Comparison of ENCODE assay signal across 8 mouse cellular contexts in genomic region chr19:54045412-54045811, GRCm38 (mm10). TPM values are rescaled to one million over a fixed set of nuclear protein-coding genes. Genes with fewer than 3 reads are reported as not detected.
A peak's percentile ranks its signal among the peaks of the same experiment; 100 is the strongest.
DNase-seq lines count a peak whose midpoint lies in the region; ATAC-seq and TF ChIP-seq lines count a peak whose summit lies in the region.

No protein-coding gene starts in this region.

- peak overlapping the region; percentile 93 for H3K4me2 ChIP-seq in heart, embryonic 16.5 days (ENCODE audit: low read depth, low read length)
- peak overlapping the region; percentile 59 for H3K4me2 ChIP-seq in liver, embryonic 16.5 days (ENCODE audit: low read depth, low read length)

- H3K4me3 ChIP-seq in thymus, adult 2 months (ENCODE audit: control insufficient read depth, insufficient read depth, low read length): no peak overlapping the region
- H3K4me3 ChIP-seq in heart, embryonic 16.5 days (ENCODE audit: low read length): peak overlapping the region; percentile 59
- peak overlapping the region; percentile 52 for H3K4me3 ChIP-seq in liver, embryonic 16.5 days (ENCODE audit: low read depth, low read length)

- H3K4me1 ChIP-seq in thymus, adult 2 months (replicated peaks; ENCODE audit: control insufficient read depth, insufficient read depth, low read length): peaks cover 25% of the 10 kb centered on the region
- peaks cover 28% of the 10 kb centered on the region for H3K4me1 ChIP-seq in heart, embryonic 16.5 days (ENCODE audit: control insufficient read depth, insufficient read depth, low read length)
- H3K4me1 ChIP-seq in liver, embryonic 16.5 days (ENCODE audit: control insufficient read depth, low read depth, low read length): peaks cover 8% of the 10 kb centered on the region

- no peak for ATAC-seq in heart, embryonic 16.5 days (replicated peaks; ENCODE audit: extremely low read depth, insufficient read depth, low FRiP score)
- no peak for ATAC-seq in liver, embryonic 16.5 days (ENCODE audit: low read depth)
- no peak for ATAC-seq in monocyte, adult 5-6 weeks (replicated peaks; ENCODE audit: insufficient number of reproducible peaks, low FRiP score, low TSS enrichment, poor library complexity, severe bottlenecking)

- no peaks in the 10 kb centered on the region for H3K36me3 ChIP-seq in thymus, adult 2 months (ENCODE audit: control insufficient read depth, insufficient read depth, low read length)
- no peaks in the 10 kb centered on the region for H3K36me3 ChIP-seq in heart, embryonic 16.5 days (ENCODE audit: control insufficient read depth, insufficient read depth)
- no peaks in the 10 kb centered on the region for H3K36me3 ChIP-seq in liver, embryonic 16.5 days (ENCODE audit: control insufficient read depth, insufficient read depth)

- 3% methylated on average over 28 of the region's 29 CpGs for WGBS in thymus, adult 2 months
- 1% methylated on average over 29 of the region's 29 CpGs for WGBS in heart, embryonic 16.5 days
- WGBS in liver, embryonic 16.5 days (ENCODE audit: insufficient replicate concordance): under 1% methylated on average over 29 of the region's 29 CpGs

- peaks cover 31% of the 10 kb centered on the region; the same call in 1 of the 2 replicates for H3K27me3 ChIP-seq in thymus, adult 2 months (ENCODE audit: control insufficient read depth, insufficient read depth, low read length)
- peaks cover 51% of the 10 kb centered on the region for H3K27me3 ChIP-seq in heart, embryonic 16.5 days (ENCODE audit: control insufficient read depth, insufficient read depth, low read length)
- H3K27me3 ChIP-seq in liver, embryonic 16.5 days (ENCODE audit: control insufficient read depth, insufficient read depth, low read depth, low read length): peaks cover 69% of the 10 kb centered on the region

- TF ChIP-seq CTCF in thymus, adult 2 months (IDR thresholded peaks at IDR 0.05; ENCODE audit: borderline replicate concordance, control insufficient read depth, extremely low read depth, insufficient read depth, low read length, poor library complexity): no peak

- peak; percentile 87 for DNase-seq in heart, adult 11 months
- no peak for DNase-seq in heart, postnatal 4 days
- DNase-seq in thymus, postnatal 14 days: peak; percentile 13
- DNase-seq in thymus, adult 2 months: no peak
- no peak for DNase-seq in thymus, postnatal 4 days

- peak overlapping the region; percentile 54 for H3K9ac ChIP-seq in heart, embryonic 16.5 days (ENCODE audit: low read length)
- H3K9ac ChIP-seq in liver, embryonic 16.5 days (ENCODE audit: low read depth, low read length): no peak overlapping the region; the same call in 1 of the 2 replicates

- H3K27ac ChIP-seq in thymus, adult 2 months (ENCODE audit: control insufficient read depth, insufficient read depth, low read length): no peak overlapping the region
- no peak overlapping the region for H3K27ac ChIP-seq in heart, embryonic 16.5 days (ENCODE audit: low read length)
- H3K27ac ChIP-seq in liver, embryonic 16.5 days (ENCODE audit: low read length): no peak overlapping the region

- TF ChIP-seq POLR2A in thymus, adult 2 months (IDR thresholded peaks at IDR 0.05; ENCODE audit: control insufficient read depth, extremely low read depth, insufficient read depth, low read length, poor library complexity): no peak

- no peaks in the 10 kb centered on the region for H3K9me3 ChIP-seq in heart, embryonic 16.5 days (replicated peaks; ENCODE audit: control insufficient read depth, low read length)
- no peaks in the 10 kb centered on the region for H3K9me3 ChIP-seq in liver, embryonic 16.5 days (replicated peaks; ENCODE audit: control insufficient read depth, low read length)

RNA-seq across cellular contexts. Expression of gene Adra2a, which starts 1.5 kb away (rescaled TPM):
- under 1 TPM; 0.14 to 0.19 TPM for total RNA-seq in heart, postnatal 4 days (2021)
- 2.6 and 3.0 TPM in 2 replicates for polyA plus RNA-seq in thymus, adult 2 months (2012; rRNA removed)
- polyA plus RNA-seq in heart, embryonic 16.5 days (2015; fragmentation: Nextera tagmentation; extraction: Ambion mirVana): 0.06 and 0.11 TPM in 2 replicates
- 0.02 TPM in 1 of 2 replicates, not detected in the other for polyA plus RNA-seq in liver, embryonic 16.5 days (2015; fragmentation: Nextera tagmentation; extraction: Ambion mirVana)
- total RNA-seq in monocyte, adult 5-6 weeks (2017): 0.19 TPM in 1 of 3 replicates, not detected in the others

Comparison
In these comparisons a context has a peak if more than half of its experiments do, and no peak if none do; other contexts are left out.
1. DNase-seq: peak in heart, adult 11 months (single experiment) and thymus, postnatal 14 days (single experiment); none in heart, postnatal 4 days (single experiment), thymus, adult 2 months (single experiment) and thymus, postnatal 4 days (single experiment).